Mouse (Mus musculus): ENCODE measurements around the gene Ugt1a8.

Gene Ugt1a8

GRCm38 (mm10) chr1:88235894-88236415 lies 148.3 kb downstream of the Ugt1a8 start:
- DNase-seq (ENCODE audit: low read depth, low spot score) = no peak

GRCm38 (mm10) chr1:88237311-88237710 lies 149.7 kb downstream of the Ugt1a8 start:
- DNase-seq (ENCODE audit: low read depth, low spot score) = no peak

- DNase-seq (ENCODE audit: low read depth, low spot score) = no peak
These were observed 151.2 kb downstream of the Ugt1a8 start for GRCm38 (mm10) chr1:88238771-88239170.

GRCm38 (mm10) chr1:88240072-88240471 lies 152.5 kb downstream of the Ugt1a8 start:
- no peak for DNase-seq (ENCODE audit: low read depth, low spot score)

GRCm38 (mm10) chr1:88240579-88240978 lies 153.0 kb downstream of the Ugt1a8 start:
- no peak for DNase-seq (ENCODE audit: low read depth, low spot score)

- no peak for DNase-seq (ENCODE audit: low read depth, low spot score)
These were observed 156.2 kb downstream of the Ugt1a8 start for GRCm38 (mm10) chr1:88243861-88244260.

- no peak for DNase-seq (ENCODE audit: low read depth, low spot score)
These were observed 158.3 kb downstream of the Ugt1a8 start for GRCm38 (mm10) chr1:88245881-88246280.

GRCm38 (mm10) chr1:88246386-88246785 lies 158.8 kb downstream of the Ugt1a8 start:
- DNase-seq (ENCODE audit: low read depth, low spot score) = no peak

GRCm38 (mm10) chr1:88247660-88248059 lies 160.0 kb downstream of the Ugt1a8 start:
- DNase-seq (ENCODE audit: low read depth, low spot score) = no peak

- DNase-seq (ENCODE audit: low read depth, low spot score) = no peak
These were observed 161.0 kb downstream of the Ugt1a8 start for GRCm38 (mm10) chr1:88248658-88249057.

- no peak for DNase-seq (ENCODE audit: low read depth, low spot score)
These were observed 162.0 kb downstream of the Ugt1a8 start for GRCm38 (mm10) chr1:88249596-88249995.

GRCm38 (mm10) chr1:88250023-88250422 lies 162.4 kb downstream of the Ugt1a8 start:
- no peak for DNase-seq (ENCODE audit: low read depth, low spot score)

- DNase-seq (ENCODE audit: low read depth, low spot score) = no peak
These were observed 165.5 kb downstream of the Ugt1a8 start for GRCm38 (mm10) chr1:88253106-88253505.

- DNase-seq (ENCODE audit: low read depth, low spot score) = no peak
These were observed 165.9 kb downstream of the Ugt1a8 start for GRCm38 (mm10) chr1:88253540-88253939.

GRCm38 (mm10) chr1:88254793-88255465 lies 167.3 kb downstream of the Ugt1a8 start:
- no peak for DNase-seq (ENCODE audit: low read depth, low spot score)

- DNase-seq (ENCODE audit: low read depth, low spot score) = no peak
These were observed 167.8 kb downstream of the Ugt1a8 start for GRCm38 (mm10) chr1:88255466-88255857.

GRCm38 (mm10) chr1:88255989-88256754 lies 168.6 kb downstream of the Ugt1a8 start:
- DNase-seq (ENCODE audit: low read depth, low spot score) = no peak

- no peak for DNase-seq (ENCODE audit: low read depth, low spot score)
These were observed 169.5 kb downstream of the Ugt1a8 start for GRCm38 (mm10) chr1:88256886-88257663.

- no peak for DNase-seq (ENCODE audit: low read depth, low spot score)
These were observed 170.1 kb downstream of the Ugt1a8 start for GRCm38 (mm10) chr1:88257681-88258080.

GRCm38 (mm10) chr1:88258361-88258760 lies 170.7 kb downstream of the Ugt1a8 start:
- no peak for DNase-seq (ENCODE audit: low read depth, low spot score)

- no peak for DNase-seq (ENCODE audit: low read depth, low spot score)
These were observed 171.4 kb downstream of the Ugt1a8 start for GRCm38 (mm10) chr1:88258881-88259642.
